Mouse (Mus musculus) gastrocnemius, postnatal 4 days (tissue): Measurements from ENCODE around the gene Rgs6. TPM values are rescaled to one million over a fixed set of nuclear protein-coding genes. Genes with fewer than 3 reads are reported as not detected.

Source experiments
- DNase-seq, 2 experiments: peaks; one replicate each; pipeline ENCODE4 v3.0.0; 2021 to 2022; ENCODE audit warnings: low spot score in 2 of 2, mixed read lengths in 2 of 2
- total RNA-seq, 2 experiments: library from RNA; stranded (reverse); gene quantifications; 2 replicates each; pipeline ENCODE4 v1.2.3; 2021

The Rgs6 gene
- total RNA-seq, 2 experiments from 2014 or later: 2.0 to 2.6 TPM

DNA sequence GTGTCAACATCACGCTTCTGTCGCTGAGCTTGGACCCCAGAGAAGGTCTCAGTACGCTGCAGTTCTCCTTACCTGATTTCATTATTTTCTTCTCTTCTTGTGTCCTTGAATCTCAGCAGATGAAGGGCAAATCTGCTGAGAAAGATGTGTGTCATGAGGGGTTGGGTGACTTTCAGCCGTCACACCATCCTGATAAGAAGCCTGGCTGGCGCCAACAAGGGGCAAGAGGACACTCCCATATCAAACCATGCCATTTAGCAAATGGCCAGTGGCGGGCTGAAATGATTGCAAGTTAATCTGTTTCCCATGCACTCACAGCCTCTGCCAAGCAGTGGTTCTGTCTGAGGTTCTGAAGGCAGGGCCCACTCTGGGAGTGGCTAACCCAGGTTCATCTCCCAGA lies 428.4 kb downstream of the Rgs6 start:
- no peak for DNase-seq

DNA sequence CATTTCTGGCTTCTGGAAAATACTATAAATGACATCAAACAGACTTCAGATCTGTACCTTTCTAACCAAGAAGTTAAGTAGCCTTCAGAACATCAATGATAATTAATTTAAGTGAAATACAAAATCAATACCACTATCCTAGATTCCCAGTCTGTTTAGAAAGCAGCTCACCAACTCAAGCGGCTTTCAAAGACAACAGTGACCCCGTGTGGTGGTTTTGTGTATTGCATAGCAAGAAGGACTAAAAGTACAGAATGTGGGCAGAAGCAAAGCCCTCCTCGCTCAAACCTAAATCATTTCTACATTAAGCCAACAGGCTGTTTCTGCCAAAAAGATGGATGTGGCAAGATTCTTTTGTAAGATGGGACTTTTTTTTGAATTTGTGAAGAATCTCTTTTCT lies 429.9 kb downstream of the Rgs6 start:
- DNase-seq: peak; percentile 71 to 77

DNA sequence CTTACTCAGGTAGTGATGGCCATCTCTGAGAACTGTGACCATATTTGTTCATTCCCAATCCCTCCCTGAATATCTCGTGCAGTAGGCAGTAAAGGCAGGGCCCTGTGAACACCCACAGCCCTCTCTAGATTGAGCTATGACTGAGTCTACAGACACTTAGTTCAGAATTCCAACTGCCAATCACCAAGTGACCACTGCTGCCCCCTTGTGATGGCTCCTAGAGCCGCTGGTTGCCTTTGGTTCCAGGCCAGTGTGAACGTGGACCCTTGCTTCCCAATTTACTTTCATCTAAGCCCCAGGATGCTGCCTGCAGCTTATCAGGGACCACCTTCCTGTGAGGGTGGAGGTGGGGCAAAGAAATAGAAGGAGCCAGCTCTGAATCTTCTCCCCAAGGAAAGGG lies 438.9 kb downstream of the Rgs6 start:
- DNase-seq: no peak

GRCm38 (mm10) chr12:83033171-83033835 lies 445.2 kb downstream of the Rgs6 start:
- no peak for DNase-seq

GRCm38 (mm10) chr12:83034859-83035569 lies 446.9 kb downstream of the Rgs6 start:
- DNase-seq: no peak

- no peak for DNase-seq
These were observed 449.9 kb downstream of the Rgs6 start for GRCm38 (mm10) chr12:83037798-83038560.

DNA sequence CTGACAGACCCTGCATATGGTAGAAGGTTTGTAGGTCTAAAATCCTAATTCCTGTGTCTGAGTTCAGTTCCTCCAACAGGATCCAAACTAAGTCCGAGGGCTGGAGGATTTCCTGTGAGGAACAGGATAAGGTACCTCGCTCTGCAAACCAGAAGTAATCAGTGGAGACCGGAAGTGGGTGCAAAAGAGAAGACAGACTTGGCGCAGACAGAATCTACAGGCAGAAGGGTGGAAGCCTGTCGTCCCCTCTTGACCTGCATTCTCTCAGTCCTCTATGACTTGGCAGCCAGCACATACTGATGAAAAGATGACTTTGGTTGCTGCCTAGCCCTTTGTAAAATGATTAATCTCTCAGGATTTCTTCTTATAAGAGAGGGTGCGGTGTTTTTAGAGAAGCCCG lies 450.7 kb downstream of the Rgs6 start:
- no peak for DNase-seq

DNA sequence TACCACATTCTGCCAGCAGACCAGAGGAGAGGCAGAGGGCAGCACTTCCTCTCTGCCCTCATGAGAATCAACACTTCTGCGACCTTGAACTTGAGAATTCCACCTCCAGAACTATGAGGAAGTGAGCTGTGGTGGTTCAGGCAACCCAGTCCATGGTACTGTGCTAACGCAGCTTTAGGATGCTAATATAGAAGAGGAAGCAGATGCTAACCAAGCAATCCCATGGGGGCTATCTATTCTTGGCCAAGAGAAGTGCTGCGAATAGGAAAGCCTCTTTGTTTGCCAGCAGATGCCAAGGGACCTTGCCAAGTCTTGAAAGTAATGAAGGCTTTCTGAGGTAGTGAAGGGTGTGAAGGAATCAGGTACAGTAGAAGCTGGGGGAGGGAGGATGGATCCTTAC lies 451.8 kb downstream of the Rgs6 start:
- DNase-seq: no peak

GRCm38 (mm10) chr12:83043980-83044620 lies 456.0 kb downstream of the Rgs6 start:
- DNase-seq: no peak

- no peak for DNase-seq
These were observed 456.5 kb downstream of the Rgs6 start for GRCm38 (mm10) chr12:83044621-83044990.

DNA sequence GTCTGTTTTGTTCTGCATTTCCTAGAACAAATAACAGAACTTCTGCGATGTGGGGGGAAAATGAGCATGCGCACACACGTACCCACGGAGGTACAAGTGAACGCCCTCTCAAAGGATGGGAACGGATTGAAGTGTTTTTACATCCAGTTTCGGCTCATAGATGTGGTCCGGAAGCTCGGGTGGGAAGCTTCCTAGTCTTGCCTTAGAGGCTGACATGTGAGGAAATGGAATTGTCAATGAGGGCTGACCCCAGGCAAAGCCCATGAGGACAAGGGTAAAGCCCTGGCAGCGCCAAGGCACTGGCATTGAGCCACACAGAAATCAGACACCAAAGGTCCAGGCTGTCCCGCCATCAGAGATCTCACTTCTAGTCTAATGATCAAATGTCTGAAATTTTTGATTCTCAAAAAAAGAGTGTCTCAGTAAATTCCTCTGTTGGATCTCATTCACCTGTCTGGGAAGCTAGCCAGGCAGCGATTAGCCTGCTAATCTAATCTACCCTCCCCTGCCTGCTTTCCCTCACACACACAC lies 457.0 kb downstream of the Rgs6 start:
- DNase-seq: no peak

DNA sequence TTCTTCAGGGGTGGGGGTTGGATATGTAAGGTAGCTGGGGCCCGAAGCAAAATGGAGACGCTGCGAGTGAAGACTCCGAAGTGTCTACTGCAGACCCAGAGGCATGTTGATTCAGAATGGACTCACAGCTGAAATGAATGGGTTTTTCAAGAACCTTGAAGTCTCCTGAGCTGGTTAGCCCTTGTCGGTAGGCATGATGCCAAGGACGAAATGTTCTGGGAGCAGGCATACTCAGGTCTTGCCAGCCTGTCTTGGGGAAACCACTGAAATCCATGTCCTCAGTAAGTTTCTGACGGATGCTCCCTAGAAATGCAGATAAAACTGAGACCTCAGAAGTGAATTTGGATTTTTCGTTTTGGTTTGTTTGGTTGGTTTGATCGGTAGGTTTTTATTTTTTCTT lies 458.6 kb downstream of the Rgs6 start:
- DNase-seq: no peak

DNA sequence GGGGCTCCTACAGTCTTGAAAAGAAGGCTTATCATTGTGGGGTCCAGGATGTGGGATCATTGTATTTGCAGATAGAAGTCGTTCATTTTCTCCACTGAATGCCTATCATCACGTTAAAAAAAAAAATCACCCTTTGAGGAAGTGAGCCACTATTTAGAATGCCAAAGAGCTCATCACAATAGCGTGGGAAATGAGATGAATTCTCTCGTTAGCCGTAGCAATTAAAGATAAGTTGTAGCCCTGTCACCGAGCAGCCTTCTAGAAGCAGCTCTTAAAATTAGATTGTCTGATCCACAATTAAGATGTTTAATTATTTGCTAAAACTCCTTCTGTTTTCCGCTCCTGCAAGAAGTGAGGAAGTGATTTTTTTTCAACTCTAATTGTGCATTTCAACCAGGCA lies 459.6 kb downstream of the Rgs6 start:
- DNase-seq: no peak

- DNase-seq: no peak
These were observed 462.4 kb downstream of the Rgs6 start for GRCm38 (mm10) chr12:83050514-83050913.

GRCm38 (mm10) chr12:83052391-83052790 lies 464.3 kb downstream of the Rgs6 start:
- no peak for DNase-seq

DNA sequence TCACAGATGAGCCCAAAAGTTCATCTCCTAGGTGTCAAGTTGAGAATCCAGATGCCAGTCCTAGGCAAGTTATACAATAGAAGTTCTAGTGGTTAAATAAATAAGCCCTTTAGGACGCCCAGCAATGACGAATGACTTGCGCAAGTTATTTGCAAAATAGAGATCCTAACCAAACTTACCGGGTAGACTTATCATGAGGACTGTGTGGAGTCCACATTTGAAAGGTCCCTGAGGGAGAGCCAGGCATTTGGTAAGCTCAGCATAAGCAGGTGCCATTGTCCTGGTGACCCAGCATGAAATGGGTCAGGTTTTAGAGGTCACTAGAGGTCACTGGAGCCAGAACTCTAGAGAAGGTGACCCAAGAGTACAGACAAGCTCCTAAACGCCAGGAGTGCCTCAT lies 467.6 kb downstream of the Rgs6 start:
- no peak for DNase-seq

DNA sequence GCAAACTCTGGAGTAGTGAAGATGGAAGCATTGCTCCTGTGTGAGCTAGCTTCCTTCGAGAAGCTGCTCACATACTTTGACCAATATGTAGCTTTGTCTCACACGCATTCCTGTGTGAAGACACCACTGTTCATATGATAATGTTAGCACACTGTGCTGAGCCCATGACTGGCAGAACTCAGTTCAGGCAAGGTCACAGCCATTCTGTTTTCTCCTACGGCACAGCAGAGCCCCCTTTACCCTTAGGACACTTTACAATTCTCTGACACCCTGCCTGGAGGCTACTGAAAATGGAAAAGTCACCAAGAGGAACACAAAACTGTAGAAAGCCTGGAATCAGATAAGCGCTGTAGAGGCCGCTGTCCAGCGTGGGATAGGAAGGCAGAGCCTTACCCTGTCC lies 478.3 kb downstream of the Rgs6 start:
- no peak for DNase-seq

DNA sequence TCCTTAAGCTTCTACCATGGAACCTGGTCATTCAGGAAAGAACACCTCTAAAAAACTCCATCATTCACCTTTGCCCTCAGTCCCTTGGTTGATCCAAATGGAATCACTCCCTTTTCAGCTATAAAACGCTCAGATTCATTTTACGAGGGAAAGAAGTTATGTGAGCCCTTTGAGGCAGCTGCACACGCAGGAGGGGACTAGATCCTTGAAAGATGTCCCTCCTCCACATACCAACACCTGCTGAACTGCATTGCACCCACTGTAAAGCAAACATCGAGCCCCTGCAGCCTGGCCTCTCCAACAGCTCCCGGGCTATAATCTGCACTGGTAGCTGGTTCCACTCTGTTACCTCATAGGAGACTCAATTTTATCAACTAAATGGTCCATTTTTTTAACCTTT lies 482.8 kb downstream of the Rgs6 start:
- no peak for DNase-seq

DNA sequence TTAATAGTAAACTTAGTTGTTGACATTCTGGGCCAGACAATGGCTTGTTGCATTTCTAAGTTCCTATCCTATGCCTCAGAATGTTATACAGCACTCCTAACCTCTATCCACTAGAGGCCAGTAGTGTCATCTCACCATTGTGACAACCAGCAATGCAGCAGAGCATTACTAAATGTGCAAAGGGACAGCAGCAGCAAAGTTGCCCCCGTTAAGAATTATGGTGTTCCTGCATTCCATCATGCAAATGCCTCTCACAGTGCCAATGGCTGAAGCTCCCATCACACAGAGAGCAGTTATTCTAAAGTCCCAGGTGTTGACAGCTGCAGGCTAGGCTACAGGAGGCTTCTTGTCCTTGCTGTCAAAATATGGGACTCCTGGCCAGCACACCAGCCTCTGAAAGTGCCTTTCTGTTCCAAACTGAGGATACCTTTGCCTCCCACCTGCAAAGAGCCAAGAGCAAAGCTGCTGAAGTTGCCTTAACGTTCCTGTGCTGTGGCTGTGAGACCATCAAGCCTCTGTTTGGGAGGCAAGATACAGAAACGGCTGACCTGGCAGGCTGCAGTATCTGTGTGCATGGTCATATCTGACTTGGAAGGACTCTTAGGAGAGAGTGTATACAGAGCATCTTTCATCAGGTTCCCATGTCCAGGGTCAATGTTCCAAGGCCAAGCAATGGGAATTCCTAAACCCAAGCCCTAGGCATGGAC lies 484.2 kb downstream of the Rgs6 start:
- no peak for DNase-seq

DNA sequence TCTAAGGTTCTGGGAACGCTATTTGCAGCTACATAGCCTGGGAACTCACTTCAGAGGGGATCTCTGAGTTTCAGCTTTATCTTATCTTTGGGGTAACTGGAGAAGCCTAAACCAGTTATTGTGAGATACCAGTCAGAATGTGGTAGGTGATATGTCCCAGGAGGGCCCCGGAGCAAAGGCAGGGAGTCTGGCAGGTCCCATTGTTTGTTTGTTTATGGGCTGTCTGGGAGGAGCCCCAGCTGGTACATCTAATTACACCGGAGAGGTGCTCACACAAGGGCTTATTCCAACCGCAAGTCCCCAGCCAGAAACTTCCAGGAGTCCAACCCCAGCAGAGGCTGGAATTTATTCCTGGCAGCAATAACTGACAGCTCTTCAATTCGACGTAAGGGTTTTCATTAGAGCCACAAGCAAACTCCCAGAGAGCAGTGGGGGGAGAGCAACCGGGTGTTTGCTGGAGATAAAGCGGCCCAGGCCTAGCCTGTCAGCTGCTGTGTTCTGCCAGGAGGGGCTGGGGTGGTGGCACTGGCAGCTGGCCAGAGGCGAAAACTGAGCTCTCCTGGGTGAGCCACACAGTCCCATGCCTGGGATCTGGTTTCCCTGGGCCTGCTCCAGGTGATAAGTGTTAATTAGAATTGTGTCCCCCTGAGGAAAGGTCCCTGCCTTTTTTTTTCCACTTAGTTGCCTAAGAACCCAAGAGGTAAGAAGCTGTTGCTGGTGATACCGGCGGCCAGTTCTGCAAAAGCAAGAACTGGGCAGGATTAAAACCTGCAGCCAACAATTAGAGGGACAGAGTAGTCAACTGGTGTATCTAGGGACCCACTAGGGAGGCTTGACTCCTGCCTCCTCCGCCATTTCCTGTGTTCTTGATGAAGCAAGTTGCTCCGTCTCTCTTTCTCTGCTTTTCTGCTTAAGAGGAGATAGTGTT lies 485.1 kb downstream of the Rgs6 start:
- DNase-seq: peak; percentile 24 to 68
